Mouse (Mus musculus): ENCODE data around the gene 4933406M09Rik. TPM values are rescaled to one million over a fixed set of nuclear protein-coding genes. Genes with fewer than 3 reads are reported as not detected.

The 4933406M09Rik gene
- total and polyA plus RNA-seq, 3 experiments, result not detected

GRCm38 (mm10) chr1:134433002-134433401, 47.3 kb downstream of the 4933406M09Rik start:
- Histone ChIP-seq H3K27me3 (ENCODE audit: control insufficient read depth in 1 of 2, insufficient read depth in 2 of 2, low read length in 2 of 2) (no peaks in the 10 kb centered on the region), H3K9me3 (replicated peaks; ENCODE audit: insufficient read depth, low read length) (no peaks in the 10 kb centered on the region), H3K27ac (ENCODE audit: control insufficient read depth, low read depth, low read length) (no peak overlapping the region), H3K36me3 (ENCODE audit: control insufficient read depth in 1 of 2, insufficient read depth in 2 of 2, low read length in 2 of 2) (peaks cover 2 to 20% of the 10 kb centered on the region in 2 experiments), H3K9ac (ENCODE audit: control insufficient read depth, low read depth, low read length, poor library complexity, severe bottlenecking) (no peak overlapping the region), H3K4me1 (ENCODE audit: control insufficient read depth in 1 of 2, insufficient read depth in 2 of 2, low read length in 2 of 2) (0 out of 4 replicates have a peak, but pooled peaks cover 0 to 2% of the 10 kb centered on the region in 2 experiments), H3K4me3 (ENCODE audit: control insufficient read depth in 1 of 2, insufficient read depth in 1 of 2, low read depth in 2 of 2, low read length in 2 of 2) (no peak overlapping the region), H3K79me2 (ENCODE audit: control insufficient read depth, insufficient read depth, low read length, poor library complexity) (no peaks in the 10 kb centered on the region)
- TF ChIP-seq SMC3 (IDR thresholded peaks at IDR 0.05; ENCODE audit: low read depth, low read length), result no peak
- TF ChIP-seq TCF12 (IDR thresholded peaks at IDR 0.05; ENCODE audit: low read depth, low read length), result no peak
- no peak for DNase-seq (ENCODE audit: low read depth, low spot score)

DNA sequence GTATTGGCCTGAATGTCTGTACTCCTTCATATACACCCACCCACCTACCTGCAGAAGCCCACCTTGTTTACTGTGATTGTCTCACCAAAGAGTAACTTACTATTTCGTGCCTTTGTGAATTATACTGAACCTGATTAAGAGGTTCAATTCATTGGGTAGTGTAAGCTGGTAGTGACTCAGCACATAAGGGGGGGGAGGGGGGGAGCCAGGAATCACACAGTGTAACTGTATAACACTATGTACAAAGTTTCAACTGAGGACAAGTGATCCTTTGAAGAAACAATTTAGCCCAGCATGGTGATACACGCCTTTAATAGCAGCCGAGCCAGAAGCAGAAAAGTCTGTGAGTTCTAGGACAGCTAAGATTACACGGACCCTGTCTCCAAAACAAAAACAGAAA, 47.7 kb downstream of the 4933406M09Rik start:
- Histone ChIP-seq H3K36me3 (ENCODE audit: control insufficient read depth in 1 of 2, insufficient read depth in 2 of 2, low read length in 2 of 2) (peaks cover 2 to 17% of the 10 kb centered on the region in 2 experiments), H3K9ac (ENCODE audit: control insufficient read depth, low read depth, low read length, poor library complexity, severe bottlenecking) (no peak overlapping the region), H3K4me3 (ENCODE audit: control insufficient read depth in 1 of 2, insufficient read depth in 1 of 2, low read depth in 2 of 2, low read length in 2 of 2) (no peak overlapping the region), H3K9me3 (replicated peaks; ENCODE audit: insufficient read depth, low read length) (no peaks in the 10 kb centered on the region), H3K27me3 (ENCODE audit: control insufficient read depth in 1 of 2, insufficient read depth in 2 of 2, low read length in 2 of 2) (no peaks in the 10 kb centered on the region), H3K79me2 (ENCODE audit: control insufficient read depth, insufficient read depth, low read length, poor library complexity) (no peaks in the 10 kb centered on the region), H3K4me1 (ENCODE audit: control insufficient read depth in 1 of 2, insufficient read depth in 2 of 2, low read length in 2 of 2) (0 out of 4 replicates have a peak, but pooled peaks cover 0 to 2% of the 10 kb centered on the region in 2 experiments), H3K27ac (ENCODE audit: control insufficient read depth, low read depth, low read length) (no peak overlapping the region)
- TF ChIP-seq JUND (IDR thresholded peaks at IDR 0.05; ENCODE audit: low read depth, low read length), result no peak
- no peak for TF ChIP-seq ZKSCAN1 (IDR thresholded peaks at IDR 0.05; ENCODE audit: low read depth, low read length)
- no peak for TF ChIP-seq MAX (IDR thresholded peaks at IDR 0.05; ENCODE audit: low read length)
- no peak for TF ChIP-seq POLR2AphosphoS5 (IDR thresholded peaks at IDR 0.05; ENCODE audit: borderline replicate concordance, low read depth, low read length)
- no peak for TF ChIP-seq GABPA (IDR thresholded peaks at IDR 0.05; ENCODE audit: low read depth, low read length)
- TF ChIP-seq MAFK (IDR thresholded peaks at IDR 0.05; ENCODE audit: borderline replicate concordance, low read depth, low read length), result no peak
- TF ChIP-seq NRF1 (IDR thresholded peaks at IDR 0.05; ENCODE audit: insufficient read depth, low read depth, low read length, poor library complexity, severe bottlenecking), result no peak
- no peak for TF ChIP-seq MYC (IDR thresholded peaks at IDR 0.05; ENCODE audit: low read depth, low read length)
- no peak for TF ChIP-seq TCF12 (IDR thresholded peaks at IDR 0.05; ENCODE audit: low read depth, low read length)
- no peak for TF ChIP-seq POLR2AphosphoS2 (IDR thresholded peaks at IDR 0.05; ENCODE audit: low read length)
- no peak for DNase-seq (ENCODE audit: low read depth, low spot score)

DNA sequence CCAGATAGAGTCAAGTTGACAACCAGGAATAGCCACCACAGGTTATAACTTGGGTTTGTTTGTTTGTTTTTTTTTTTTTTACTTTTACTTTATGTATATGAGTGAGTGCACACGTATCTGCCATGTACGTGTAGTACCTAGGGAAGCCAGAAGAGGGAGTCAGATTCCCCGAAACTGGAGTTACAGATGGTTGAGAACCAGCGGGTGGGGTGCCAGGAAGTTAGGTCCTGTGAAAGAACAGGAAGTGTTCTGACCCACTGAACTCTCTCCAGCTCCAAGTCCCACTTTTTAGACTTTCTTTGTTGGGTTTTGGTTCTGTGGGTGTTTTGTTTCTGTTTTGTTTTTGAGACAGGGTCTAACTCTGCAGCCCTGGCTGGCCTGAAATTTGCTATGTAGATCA, 49.7 kb downstream of the 4933406M09Rik start:
- H3K9me3 ChIP-seq (replicated peaks; ENCODE audit: insufficient read depth, low read length), result no peaks in the 10 kb centered on the region
- H3K4me1 ChIP-seq (ENCODE audit: control insufficient read depth in 1 of 2, insufficient read depth in 2 of 2, low read length in 2 of 2), result 0 out of 4 replicates have a peak, but pooled peaks cover 0 to 2% of the 10 kb centered on the region in 2 experiments
- H3K9ac ChIP-seq (ENCODE audit: control insufficient read depth, low read depth, low read length, poor library complexity, severe bottlenecking), result peak overlapping the region; percentile 47
- H3K27me3 ChIP-seq (ENCODE audit: control insufficient read depth in 1 of 2, insufficient read depth in 2 of 2, low read length in 2 of 2), result no peaks in the 10 kb centered on the region
- DNase-seq (ENCODE audit: low read depth, low spot score), result peak; percentile 74
- peaks cover 2 to 10% of the 10 kb centered on the region in 2 experiments for H3K36me3 ChIP-seq (ENCODE audit: control insufficient read depth in 1 of 2, insufficient read depth in 2 of 2, low read length in 2 of 2)
- H3K27ac ChIP-seq (ENCODE audit: control insufficient read depth, low read depth, low read length), result no peak overlapping the region
- H3K4me3 ChIP-seq (ENCODE audit: control insufficient read depth in 1 of 2, insufficient read depth in 1 of 2, low read depth in 2 of 2, low read length in 2 of 2), result peak overlapping the region; percentile 22 to 39; a peak in 3 of 4 replicates
- no peaks in the 10 kb centered on the region for H3K79me2 ChIP-seq (ENCODE audit: control insufficient read depth, insufficient read depth, low read length, poor library complexity)
- TF ChIP-seq CHD1 (IDR thresholded peaks at IDR 0.05; ENCODE audit: low read depth, low read length) (no peak), BHLHE40 (IDR thresholded peaks at IDR 0.05; ENCODE audit: borderline replicate concordance, low read depth, low read length) (no peak), NELFE (IDR thresholded peaks at IDR 0.05; ENCODE audit: low read depth, low read length) (no peak), RAD21 (IDR thresholded peaks at IDR 0.05; ENCODE audit: low read depth, low read length) (peak; percentile 36), SMC3 (IDR thresholded peaks at IDR 0.05; ENCODE audit: low read depth, low read length) (peak; percentile 43), JUND (IDR thresholded peaks at IDR 0.05; ENCODE audit: low read depth, low read length) (no peak), MAFK (IDR thresholded peaks at IDR 0.05; ENCODE audit: borderline replicate concordance, low read depth, low read length) (no peak), SIN3A (IDR thresholded peaks at IDR 0.05; ENCODE audit: low read length) (0 out of 2 replicates have a peak, but pooled peaks have one; percentile 6), CTCF (IDR thresholded peaks at IDR 0.05 in 2 of 3, conservative IDR thresholded peaks at IDR 0.05 in 1 of 3; ENCODE audit: control insufficient read depth in 1 of 3, insufficient read depth in 1 of 3, low read depth in 2 of 3, low read length in 3 of 3, poor library complexity in 1 of 3, severe bottlenecking in 1 of 3) (peak; percentile 30 to 56 (median 51)), ELF1 (IDR thresholded peaks at IDR 0.05; ENCODE audit: low read depth, low read length) (peak; percentile 29; the same call in 1 of the 2 replicates), TBP (IDR thresholded peaks at IDR 0.05; ENCODE audit: low read depth, low read length) (no peak), ZNF384 (IDR thresholded peaks at IDR 0.05; ENCODE audit: low read depth, low read length) (peak; percentile 64), MYC (IDR thresholded peaks at IDR 0.05; ENCODE audit: low read depth, low read length) (no peak), KAT2A (conservative IDR thresholded peaks at IDR 0.05; ENCODE audit: low read depth, low read length) (no peak), MYB (IDR thresholded peaks at IDR 0.05; ENCODE audit: low read depth, low read length) (no peak), E2F4 (IDR thresholded peaks at IDR 0.05; ENCODE audit: borderline replicate concordance, low read depth, low read length) (no peak), MXI1 (IDR thresholded peaks at IDR 0.05; ENCODE audit: low read depth, low read length) (no peak), GABPA (IDR thresholded peaks at IDR 0.05; ENCODE audit: low read depth, low read length) (no peak), ZC3H11A (IDR thresholded peaks at IDR 0.05; ENCODE audit: low read depth, low read length) (peak; percentile 26; the same call in 1 of the 2 replicates)

All from MEL (cell line).